Mouse (Mus musculus): ENCODE data around the gene Zfp626. TPM values are rescaled to one million over a fixed set of nuclear protein-coding genes. Genes with fewer than 3 reads are reported as not detected.
"Not testable (repeated sequence)": the region's sequence is repeated elsewhere in the genome, so short reads cannot be mapped to it uniquely, and the experiment has no call there.

Zfp626 gene
- polyA plus RNA-seq (2014; fragmentation: Nextera tagmentation; extraction: Ambion mirVana), result 1.2 TPM in 2 replicates

DNA sequence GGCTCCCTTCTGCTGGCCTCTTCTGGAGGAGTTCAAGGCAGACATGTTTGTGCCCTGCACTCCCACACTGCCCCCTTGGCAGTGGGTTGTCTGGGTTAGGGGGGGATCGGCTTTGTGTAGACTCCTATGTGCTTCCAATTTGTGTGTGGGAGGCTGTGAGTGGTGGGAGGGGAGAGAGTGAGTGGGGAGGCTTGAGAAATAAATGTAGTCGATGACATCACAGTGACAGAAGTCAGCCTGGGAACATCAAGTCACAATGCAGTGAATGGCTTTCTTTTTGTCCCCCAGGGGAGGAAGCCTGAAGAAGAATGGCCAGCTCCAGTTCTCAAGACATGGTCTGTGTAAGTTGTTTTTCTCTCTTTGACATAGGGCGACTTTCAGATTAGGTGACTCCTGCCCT is at the start of gene Zfp626:
Zfp626 (plus strand) TSS at position 301 of the 400 bp plus-strand sequence.
- not testable (repeated sequence) for H3K27me3 ChIP-seq (ENCODE audit: control insufficient read depth, insufficient read depth, low read length); H3K4me2 ChIP-seq (ENCODE audit: low read length); ATAC-seq (ENCODE audit: insufficient number of reproducible peaks, insufficient read depth, low FRiP score, low read depth); H3K4me3 ChIP-seq (ENCODE audit: control insufficient read depth in 1 of 2, insufficient read depth in 1 of 2, low read depth in 1 of 2, low read length in 2 of 2); H3K4me1 ChIP-seq (ENCODE audit: control insufficient read depth in 2 of 2, insufficient read depth in 2 of 2, low read length in 2 of 2); H3K9me3 ChIP-seq (ENCODE audit: control insufficient read depth, low read length); H3K27ac ChIP-seq (replicated peaks in 1 of 2; ENCODE audit: control insufficient read depth in 1 of 2, insufficient read depth in 1 of 2, low read depth in 2 of 2, low read length in 2 of 2); H3K9ac ChIP-seq (ENCODE audit: low read length)
- 87% methylated on average over 2 of the region's 3 CpGs for WGBS
- H3K36me3 ChIP-seq (ENCODE audit: control insufficient read depth, insufficient read depth, low read length), result peaks cover 50% of the 10 kb centered on the region

DNA sequence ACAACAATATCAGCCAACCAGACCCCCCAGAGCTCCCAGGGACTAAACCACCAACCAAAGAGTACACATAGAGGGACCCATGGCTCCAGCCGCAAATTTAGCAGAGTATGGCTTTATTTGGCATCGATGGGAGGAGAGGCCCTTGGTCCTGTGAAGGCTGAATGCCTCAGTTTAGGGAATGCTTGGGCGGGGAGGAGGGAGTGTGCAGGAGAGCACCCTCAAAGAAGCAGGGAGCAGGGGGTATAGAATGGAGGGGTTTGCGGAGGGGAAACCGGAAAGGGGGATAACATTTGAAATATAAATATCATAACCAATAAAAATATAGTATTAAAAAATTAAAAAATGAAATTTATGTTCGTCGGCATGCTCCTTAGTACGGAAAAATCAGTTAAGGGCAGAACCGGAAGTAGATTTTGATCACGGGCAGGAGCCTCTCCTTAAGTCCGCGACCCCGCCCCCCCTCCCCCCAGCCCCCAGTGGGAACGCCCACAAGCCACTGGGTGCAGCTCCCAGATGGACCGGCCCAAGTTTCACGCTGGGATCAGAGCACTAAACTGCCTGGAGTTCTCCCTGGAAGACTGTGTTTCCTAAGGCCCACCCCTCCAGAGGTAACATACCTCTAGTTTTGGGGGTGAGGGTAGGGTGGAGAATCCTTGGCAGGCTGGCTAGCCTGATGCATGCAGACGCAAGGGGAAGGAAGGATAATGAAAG is 41.7 kb upstream of the Zfp626 start:
- no peak for ATAC-seq (ENCODE audit: insufficient number of reproducible peaks, insufficient read depth, low FRiP score, low read depth)
- Histone ChIP-seq H3K4me2 (ENCODE audit: low read length) (peak overlapping the region; percentile 67), H3K36me3 (ENCODE audit: control insufficient read depth, insufficient read depth, low read length) (no peaks in the 10 kb centered on the region), H3K27me3 (ENCODE audit: control insufficient read depth, insufficient read depth, low read length) (no peaks in the 10 kb centered on the region), H3K27ac (replicated peaks in 1 of 2; ENCODE audit: control insufficient read depth in 1 of 2, insufficient read depth in 1 of 2, low read depth in 2 of 2, low read length in 2 of 2) (no peak overlapping the region), H3K9me3 (ENCODE audit: control insufficient read depth, low read length) (no peaks in the 10 kb centered on the region), H3K4me1 (ENCODE audit: control insufficient read depth in 2 of 2, insufficient read depth in 2 of 2, low read length in 2 of 2) (no peaks in the 10 kb centered on the region; a peak in 1 of 4 replicates), H3K9ac (ENCODE audit: low read length) (peak overlapping the region; percentile 48; the same call in 1 of the 2 replicates), H3K4me3 (ENCODE audit: control insufficient read depth in 1 of 2, insufficient read depth in 1 of 2, low read depth in 1 of 2, low read length in 2 of 2) (peak overlapping the region in 1 of 2 experiments; percentile 26; a peak in 2 of 4 replicates)
- WGBS, result 4% methylated on average over 17 of the region's 17 CpGs

GRCm38 (mm10) chr7:27789306-27789705 is 17.7 kb upstream of the Zfp626 start:
- 80% methylated on average over 5 of the region's 5 CpGs for WGBS
- Histone ChIP-seq H3K4me3 (ENCODE audit: control insufficient read depth in 1 of 2, insufficient read depth in 1 of 2, low read depth in 1 of 2, low read length in 2 of 2) (no peak overlapping the region), H3K4me1 (ENCODE audit: control insufficient read depth in 2 of 2, insufficient read depth in 2 of 2, low read length in 2 of 2) (no peaks in the 10 kb centered on the region), H3K36me3 (ENCODE audit: control insufficient read depth, insufficient read depth, low read length) (no peaks in the 10 kb centered on the region), H3K27me3 (ENCODE audit: control insufficient read depth, insufficient read depth, low read length) (no peaks in the 10 kb centered on the region), H3K27ac (replicated peaks in 1 of 2; ENCODE audit: control insufficient read depth in 1 of 2, insufficient read depth in 1 of 2, low read depth in 2 of 2, low read length in 2 of 2) (no peak overlapping the region), H3K4me2 (ENCODE audit: low read length) (no peak overlapping the region), H3K9ac (ENCODE audit: low read length) (no peak overlapping the region), H3K9me3 (ENCODE audit: control insufficient read depth, low read length) (peaks cover 14% of the 10 kb centered on the region)
- no peak for ATAC-seq (ENCODE audit: insufficient number of reproducible peaks, insufficient read depth, low FRiP score, low read depth)

- H3K36me3 ChIP-seq (ENCODE audit: control insufficient read depth, insufficient read depth, low read length); H3K27ac ChIP-seq (replicated peaks in 1 of 2; ENCODE audit: control insufficient read depth in 1 of 2, insufficient read depth in 1 of 2, low read depth in 2 of 2, low read length in 2 of 2); H3K9ac ChIP-seq (ENCODE audit: low read length); H3K4me3 ChIP-seq (ENCODE audit: control insufficient read depth in 1 of 2, insufficient read depth in 1 of 2, low read depth in 1 of 2, low read length in 2 of 2); H3K27me3 ChIP-seq (ENCODE audit: control insufficient read depth, insufficient read depth, low read length); ATAC-seq (ENCODE audit: insufficient number of reproducible peaks, insufficient read depth, low FRiP score, low read depth); H3K4me1 ChIP-seq (ENCODE audit: control insufficient read depth in 2 of 2, insufficient read depth in 2 of 2, low read length in 2 of 2); H3K9me3 ChIP-seq (ENCODE audit: control insufficient read depth, low read length); H3K4me2 ChIP-seq (ENCODE audit: low read length): not testable (repeated sequence)
- WGBS, result 62% methylated on average over 2 of the region's 3 CpGs
Observed at GRCm38 (mm10) chr7:27793865-27794264, 13.1 kb upstream of the Zfp626 start.

GRCm38 (mm10) chr7:27794566-27794965 is 12.4 kb upstream of the Zfp626 start:
- Histone ChIP-seq H3K9me3 (ENCODE audit: control insufficient read depth, low read length) (no peaks in the 10 kb centered on the region), H3K4me3 (ENCODE audit: control insufficient read depth in 1 of 2, insufficient read depth in 1 of 2, low read depth in 1 of 2, low read length in 2 of 2) (no peak overlapping the region), H3K4me1 (ENCODE audit: control insufficient read depth in 2 of 2, insufficient read depth in 2 of 2, low read length in 2 of 2) (peaks cover 0 to 10% of the 10 kb centered on the region in 2 experiments; a peak in 2 of 4 replicates), H3K27ac (replicated peaks in 1 of 2; ENCODE audit: control insufficient read depth in 1 of 2, insufficient read depth in 1 of 2, low read depth in 2 of 2, low read length in 2 of 2) (no peak overlapping the region), H3K27me3 (ENCODE audit: control insufficient read depth, insufficient read depth, low read length) (no peaks in the 10 kb centered on the region), H3K4me2 (ENCODE audit: low read length) (no peak overlapping the region), H3K9ac (ENCODE audit: low read length) (no peak overlapping the region), H3K36me3 (ENCODE audit: control insufficient read depth, insufficient read depth, low read length) (no peaks in the 10 kb centered on the region)
- no peak for ATAC-seq (ENCODE audit: insufficient number of reproducible peaks, insufficient read depth, low FRiP score, low read depth)

GRCm38 (mm10) chr7:27797906-27798811 is 8.8 kb upstream of the Zfp626 start:
- Histone ChIP-seq H3K36me3 (ENCODE audit: control insufficient read depth, insufficient read depth, low read length) (no peaks in the 10 kb centered on the region), H3K27ac (replicated peaks in 1 of 2; ENCODE audit: control insufficient read depth in 1 of 2, insufficient read depth in 1 of 2, low read depth in 2 of 2, low read length in 2 of 2) (peak overlapping the region in 1 of 2 experiments; percentile 41; a peak in 1 of 4 replicates), H3K9me3 (ENCODE audit: control insufficient read depth, low read length) (no peaks in the 10 kb centered on the region), H3K4me3 (ENCODE audit: control insufficient read depth in 1 of 2, insufficient read depth in 1 of 2, low read depth in 1 of 2, low read length in 2 of 2) (no peak overlapping the region), H3K27me3 (ENCODE audit: control insufficient read depth, insufficient read depth, low read length) (no peaks in the 10 kb centered on the region), H3K9ac (ENCODE audit: low read length) (no peak overlapping the region), H3K4me2 (ENCODE audit: low read length) (peak overlapping the region; percentile 26), H3K4me1 (ENCODE audit: control insufficient read depth in 2 of 2, insufficient read depth in 2 of 2, low read length in 2 of 2) (peaks cover 0 to 10% of the 10 kb centered on the region in 2 experiments; a peak in 2 of 4 replicates)
- 25% methylated on average over 8 of the region's 8 CpGs for WGBS
- ATAC-seq (ENCODE audit: insufficient number of reproducible peaks, insufficient read depth, low FRiP score, low read depth), result peak; percentile 54; the same call in 1 of the 2 replicates

DNA sequence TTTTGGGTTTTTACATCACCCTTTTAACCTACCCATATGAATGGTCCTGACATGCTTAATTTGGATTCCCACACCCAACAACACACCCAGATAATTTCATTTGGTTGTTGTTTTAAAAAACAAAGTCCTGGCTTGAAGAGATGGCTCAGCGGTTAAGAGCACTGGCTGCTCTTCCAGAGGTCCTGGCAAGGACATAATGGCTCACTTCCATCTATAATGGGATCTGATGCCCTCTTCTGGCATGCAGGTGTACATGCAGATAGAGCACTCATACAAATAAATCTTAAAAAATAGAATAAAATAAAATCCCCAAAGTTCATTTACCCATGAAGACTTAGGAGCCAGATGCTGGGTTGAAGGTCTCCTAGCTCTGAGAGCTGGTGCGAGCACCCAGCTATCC is 5.9 kb upstream of the Zfp626 start:
- no peaks in the 10 kb centered on the region for H3K9me3 ChIP-seq (ENCODE audit: control insufficient read depth, low read length)
- no peak overlapping the region for H3K4me2 ChIP-seq (ENCODE audit: low read length)
- H3K27me3 ChIP-seq (ENCODE audit: control insufficient read depth, insufficient read depth, low read length), result no peaks in the 10 kb centered on the region
- WGBS, result 56% methylated on average over 2 of the region's 2 CpGs
- no peak for ATAC-seq (ENCODE audit: insufficient number of reproducible peaks, insufficient read depth, low FRiP score, low read depth)
- no peak overlapping the region for H3K27ac ChIP-seq (replicated peaks in 1 of 2; ENCODE audit: control insufficient read depth in 1 of 2, insufficient read depth in 1 of 2, low read depth in 2 of 2, low read length in 2 of 2)
- peaks cover 0 to 10% of the 10 kb centered on the region in 2 experiments; a peak in 2 of 4 replicates for H3K4me1 ChIP-seq (ENCODE audit: control insufficient read depth in 2 of 2, insufficient read depth in 2 of 2, low read length in 2 of 2)
- peaks cover 3% of the 10 kb centered on the region; the same call in 1 of the 2 replicates for H3K36me3 ChIP-seq (ENCODE audit: control insufficient read depth, insufficient read depth, low read length)
- H3K4me3 ChIP-seq (ENCODE audit: control insufficient read depth in 1 of 2, insufficient read depth in 1 of 2, low read depth in 1 of 2, low read length in 2 of 2), result no peak overlapping the region
- H3K9ac ChIP-seq (ENCODE audit: low read length), result no peak overlapping the region
